Mouse (Mus musculus) spleen, adult 2 months (tissue): ENCODE measurements around the gene Nudt8.

ENCODE experiments used
- CTCF ChIP-seq: fragments of 200-500 bp; IDR thresholded peaks from 2 replicates; pipeline ENCODE4 v1.5.1; 2011; ENCODE audit warnings: mild to moderate bottlenecking, inconsistent platforms; ENCODE audit not compliant: insufficient read depth, insufficient read length, insufficient replicate concordance; ENCODE audit errors: extremely low read depth
- POLR2A ChIP-seq: fragments of 200-500 bp; IDR thresholded peaks from 2 replicates; pipeline ENCODE4 v1.6.1; 2011; ENCODE audit warnings: low read depth, low read length, inconsistent platforms

GRCm38 (mm10) chr19:3962469-3962868 lies 37.9 kb upstream of the Nudt8 start:
- TF ChIP-seq CTCF: no peak
- TF ChIP-seq POLR2A: no peak
